Mouse (Mus musculus) myocyte (in vitro differentiated cells): ENCODE data around the gene Kif7.

Experiments used
- MAX ChIP-seq: IDR thresholded peaks from one replicate; pipeline ENCODE4 v1.6.1; 2011; ENCODE audit warnings: low read depth, mild to moderate bottlenecking, control low read depth
- POLR2A ChIP-seq: IDR thresholded peaks from one replicate; pipeline ENCODE4 v1.6.1; 2011; ENCODE audit warnings: low read depth, mild to moderate bottlenecking, control low read depth, moderate library complexity; ENCODE audit not compliant: insufficient read length

- TF ChIP-seq POLR2A (no peak), MAX (no peak)
Measured at GRCm38 (mm10) chr7:79744585-79744984, 29.1 kb upstream of the Kif7 start.
